Mouse (Mus musculus) megakaryocyte, embryonic 14.5 days (primary cell): ENCODE measurements around the gene Ap2a1.

Source experiments
- FLI1 ChIP-seq: IDR thresholded peaks from 2 replicates; pipeline ENCODE4 v1.6.1; 2012; ENCODE audit warnings: low read length, inconsistent platforms, mixed read lengths
- GATA1 ChIP-seq: IDR thresholded peaks from 3 replicates; pipeline ENCODE4 v1.6.1; 2012; ENCODE audit warnings: mixed read lengths, low read length, inconsistent platforms, borderline replicate concordance

DNA sequence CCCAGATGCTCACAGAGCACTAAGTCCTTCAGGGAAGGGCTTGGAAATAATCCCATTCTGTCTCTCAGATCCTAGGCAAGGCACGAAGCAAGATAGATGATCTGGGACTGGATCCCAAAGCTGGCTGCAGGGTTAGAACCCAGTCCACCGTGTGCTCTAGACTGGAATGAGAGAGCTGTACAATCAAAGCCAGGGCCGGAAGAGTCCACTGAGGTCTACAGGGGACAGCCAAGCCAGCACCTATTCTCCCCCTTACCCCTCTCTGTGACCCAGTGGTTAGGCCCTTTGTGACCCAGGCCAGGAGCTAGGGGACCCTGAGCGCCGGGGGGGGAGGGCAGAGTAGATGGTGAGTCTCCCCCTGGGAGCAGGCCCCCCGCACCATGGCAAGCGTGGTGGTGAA lies 13.6 kb upstream of the Ap2a1 start, which contains the start of gene Tsks:
- TF ChIP-seq GATA1 (no peak), FLI1 (no peak)
